Mouse (Mus musculus) Muller cell, postnatal 12 days (primary cell): ENCODE data around the gene 1700067P10Rik.

Experiments
- DNase-seq: peaks from one replicate; pipeline ENCODE4 v3.0.0-alpha.2; 2015; ENCODE audit errors: inconsistent ontology term

Gene 1700067P10Rik

DNA sequence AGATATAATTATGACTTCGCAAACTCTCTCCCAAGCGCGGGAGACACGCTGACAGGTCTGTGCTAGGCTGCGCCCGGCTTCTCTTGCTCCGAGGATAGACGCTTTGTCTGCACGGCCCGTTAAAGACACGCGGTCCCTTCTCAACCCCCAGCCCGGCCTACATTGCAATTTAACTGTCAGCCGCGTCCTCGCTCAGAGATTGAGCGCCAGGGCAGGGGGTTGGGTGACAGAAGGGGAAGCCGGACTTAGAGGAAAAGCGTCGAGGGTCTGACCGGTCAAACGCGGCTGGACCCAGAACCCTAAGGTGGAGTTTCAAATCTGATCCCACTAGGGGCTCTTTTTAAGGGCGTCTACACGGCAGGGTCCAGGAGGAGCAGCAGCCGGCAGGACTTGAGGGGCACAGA lies 6.6 kb downstream of the 1700067P10Rik start:
- DNase-seq = peak; percentile 16

DNA sequence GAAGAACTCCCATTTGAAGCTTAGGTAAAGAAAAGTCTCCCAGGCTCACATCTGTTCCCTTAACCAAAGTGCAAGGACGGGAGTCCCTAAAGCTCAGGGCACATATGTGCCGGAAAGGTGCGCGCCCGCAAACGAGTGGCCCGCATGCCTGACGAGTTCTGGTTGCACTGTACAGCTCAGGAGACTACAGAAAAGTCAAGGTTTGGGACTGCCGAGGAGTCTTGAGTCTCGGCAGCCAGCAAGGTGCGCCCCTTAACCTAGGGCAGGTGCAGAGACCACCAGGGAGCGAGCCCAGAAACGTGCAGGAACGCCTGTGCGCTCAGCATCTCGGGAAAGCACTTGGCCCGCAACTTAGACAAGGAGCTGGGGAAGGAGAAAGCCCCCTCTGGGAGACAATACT lies 7.2 kb downstream of the 1700067P10Rik start:
- DNase-seq = peak; percentile 7

DNA sequence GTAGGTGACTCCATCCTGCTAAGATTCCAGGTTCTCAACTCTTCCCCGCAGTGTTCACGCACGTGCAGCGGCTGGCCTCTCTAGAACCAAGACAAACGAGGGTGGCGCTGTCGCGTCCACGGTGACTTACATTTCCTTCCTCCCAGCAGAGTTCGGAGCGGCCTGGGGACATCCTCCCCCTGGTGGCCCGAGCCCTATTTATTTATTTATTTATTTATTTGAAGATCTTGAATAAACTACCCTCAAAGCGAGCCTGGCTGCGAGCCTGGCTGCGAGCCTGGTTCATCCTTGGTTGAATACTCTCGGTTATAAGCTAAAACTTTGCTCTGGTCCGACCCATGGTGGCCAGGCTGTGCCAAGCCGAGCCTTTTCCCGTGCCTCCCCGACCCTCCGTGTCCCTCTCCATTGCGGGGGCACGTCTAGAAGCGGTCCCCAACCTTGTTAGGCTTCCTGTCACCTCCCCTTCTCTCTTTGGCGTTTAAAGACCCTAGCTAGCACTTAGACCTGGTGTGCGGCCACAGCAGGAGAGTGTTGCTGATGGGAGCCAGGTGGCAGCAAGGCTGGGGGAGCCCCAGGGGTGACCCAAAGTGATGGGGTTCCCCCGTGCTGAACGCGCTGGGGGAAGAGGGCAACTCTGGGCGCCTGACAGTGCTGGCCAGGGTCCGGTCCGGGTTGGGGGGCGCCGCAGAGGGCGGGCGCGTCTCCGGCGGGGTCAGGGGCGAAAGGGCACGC lies 8.1 kb downstream of the 1700067P10Rik start:
- peak; percentile 60 for DNase-seq

DNA sequence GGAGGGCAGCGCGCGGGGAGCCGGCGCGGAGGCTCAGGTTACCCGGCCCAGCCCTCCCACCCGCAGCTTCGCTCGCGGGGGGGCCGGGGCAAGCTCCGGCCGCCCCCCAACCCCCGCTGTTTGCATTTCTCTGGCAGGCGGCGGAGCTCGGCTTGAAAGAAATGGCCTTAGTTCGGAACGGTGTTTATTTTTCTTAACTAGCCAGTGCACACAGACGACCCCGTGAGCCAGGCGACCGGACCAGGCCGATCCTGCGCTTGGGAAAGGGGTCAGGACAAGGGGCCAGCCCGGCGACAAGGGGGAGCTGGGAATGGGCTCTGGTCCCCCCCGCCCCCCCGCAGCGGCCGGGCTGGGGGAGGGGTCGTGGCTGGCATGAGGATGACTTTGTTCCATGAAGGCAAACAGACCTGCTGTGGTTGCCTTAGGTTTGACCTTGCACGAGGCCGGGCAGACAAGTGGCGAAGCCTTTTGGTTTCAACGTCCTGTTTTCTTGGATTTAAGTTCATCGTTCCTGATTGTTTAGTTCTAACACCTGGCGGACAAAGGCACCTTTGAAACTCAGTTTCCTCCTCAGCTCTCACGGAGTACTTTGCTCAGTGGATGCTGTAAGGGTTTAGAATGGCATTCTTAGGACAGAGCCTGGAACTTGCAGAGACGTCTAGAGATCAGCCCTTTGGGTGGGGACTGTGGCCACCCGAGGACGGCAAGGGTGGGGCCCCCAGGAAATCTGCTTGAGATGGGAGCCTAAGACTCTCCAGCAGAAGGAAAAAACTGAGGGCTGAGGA lies 8.8 kb downstream of the 1700067P10Rik start:
- peak; percentile 13 for DNase-seq

DNA sequence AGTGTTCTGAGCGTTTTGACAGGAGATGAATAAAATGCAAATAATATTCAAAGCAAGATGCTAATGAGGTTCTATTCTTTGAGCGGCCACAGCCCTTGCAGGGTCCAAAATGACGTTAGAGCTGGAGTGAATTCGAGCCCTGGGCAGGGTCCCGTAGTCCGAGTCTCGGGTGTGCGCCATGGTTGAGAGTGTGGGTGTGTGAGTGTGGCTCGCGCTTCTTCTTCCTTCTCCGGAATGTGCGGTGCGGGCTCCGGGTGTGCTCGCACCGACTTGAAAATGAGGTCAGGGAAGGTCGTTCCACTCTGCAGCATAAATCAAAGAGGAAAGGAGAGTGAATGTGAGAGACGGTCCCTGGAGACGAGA lies 9.4 kb downstream of the 1700067P10Rik start:
- peak; percentile 24 for DNase-seq

DNA sequence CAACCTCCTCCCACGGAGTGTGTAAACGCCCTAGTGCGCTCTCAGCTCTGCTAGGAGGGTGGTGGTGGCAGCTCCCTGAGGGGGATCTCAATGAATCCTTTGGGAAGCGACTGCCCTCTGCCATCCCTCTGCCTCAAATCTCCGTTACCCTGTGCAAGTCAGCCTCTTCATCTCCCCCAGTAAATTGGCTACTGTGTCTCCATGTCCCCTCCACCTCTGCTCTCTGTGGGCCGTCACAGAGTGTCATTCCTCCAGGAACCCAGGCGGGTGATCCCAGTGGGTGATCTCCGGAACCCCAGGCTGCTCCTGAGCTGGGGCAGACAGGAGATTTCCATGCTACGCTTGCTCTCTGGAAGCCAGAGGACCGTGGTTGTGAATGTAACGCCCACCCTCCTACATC lies 10.2 kb downstream of the 1700067P10Rik start:
- DNase-seq = no peak

DNA sequence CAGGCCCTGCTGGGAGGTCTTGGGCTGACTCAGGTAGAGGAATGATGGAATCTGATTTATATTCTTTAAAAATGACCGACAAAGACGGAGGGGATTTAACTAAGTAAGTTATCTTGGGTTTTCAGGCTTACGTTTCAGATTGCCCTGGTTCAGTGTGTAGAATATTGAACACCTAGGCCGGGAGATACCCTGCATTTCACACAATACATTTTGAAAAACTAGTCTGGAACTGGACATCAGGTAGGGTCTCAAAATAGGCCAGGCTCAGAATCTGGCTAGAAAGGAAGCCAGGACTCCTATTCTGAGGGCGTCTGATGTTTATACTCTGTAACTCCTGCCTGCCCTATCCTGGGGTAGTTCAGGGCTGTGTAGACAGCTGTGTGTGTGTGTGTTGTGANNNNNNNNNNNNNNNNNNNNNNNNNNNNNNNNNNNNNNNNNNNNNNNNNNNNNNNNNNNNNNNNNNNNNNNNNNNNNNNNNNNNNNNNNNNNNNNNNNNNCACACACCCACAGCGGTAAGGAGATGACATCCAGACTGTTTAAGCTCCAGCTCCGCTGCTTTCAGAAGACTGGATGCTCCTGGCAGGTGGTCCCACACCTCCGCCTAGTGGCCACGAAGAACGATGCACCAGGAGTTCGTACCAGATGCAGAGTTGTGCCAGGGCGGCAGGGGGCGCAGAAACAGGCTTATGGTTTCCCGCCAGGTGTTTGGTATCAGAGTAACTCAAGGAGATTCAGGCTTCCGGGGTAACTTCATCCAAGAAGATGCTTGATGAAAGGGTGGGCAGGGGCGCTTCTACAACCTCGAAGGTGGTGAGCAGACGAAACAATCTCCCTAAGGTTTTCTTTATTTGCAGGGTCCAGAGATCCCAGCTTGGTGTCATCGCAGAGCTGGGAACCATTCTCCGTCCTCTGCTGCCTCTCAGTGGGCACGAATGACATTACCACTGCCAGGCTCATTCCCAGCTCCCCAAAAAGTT lies 11.6 kb downstream of the 1700067P10Rik start:
- peak; percentile 88 for DNase-seq

DNA sequence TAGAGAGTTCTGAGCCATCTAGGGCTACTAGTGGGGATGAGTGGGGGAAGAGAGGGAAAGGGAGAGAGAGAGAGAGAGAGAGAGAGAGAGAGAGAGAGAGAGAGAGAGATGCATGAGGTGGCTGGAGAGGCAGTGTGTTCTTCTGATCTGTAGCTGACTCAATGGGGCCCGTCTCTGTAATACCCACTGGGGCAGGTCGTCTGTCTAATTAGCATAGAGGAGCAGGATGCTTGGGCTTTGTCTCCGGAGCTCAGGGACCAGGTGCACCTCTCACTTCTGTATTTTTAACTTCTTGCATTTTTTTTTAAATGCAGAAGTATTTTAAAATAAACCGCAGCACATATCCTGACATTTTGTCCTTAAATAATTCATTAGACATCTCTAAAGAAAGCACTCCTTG lies 18.2 kb downstream of the 1700067P10Rik start:
- no peak for DNase-seq

DNA sequence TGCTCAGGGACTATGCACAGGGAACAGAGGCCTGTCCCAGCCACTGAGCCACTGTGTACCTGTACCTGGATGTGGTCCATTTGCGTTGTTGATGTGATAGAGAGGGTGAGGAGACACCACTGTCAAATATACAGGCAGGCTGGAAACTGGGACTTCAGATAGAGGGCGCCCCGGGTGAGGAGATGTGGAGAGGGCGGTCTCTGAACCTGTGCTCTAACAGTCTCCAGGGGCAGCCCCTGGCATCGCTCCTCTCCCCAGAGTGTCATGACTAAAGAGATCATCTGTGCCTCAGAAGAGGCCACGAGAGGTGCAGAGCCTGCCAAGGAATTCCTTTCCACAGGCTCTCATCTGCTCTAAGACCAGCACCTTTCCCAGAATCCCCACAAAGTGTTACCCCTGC lies 18.7 kb downstream of the 1700067P10Rik start:
- no peak for DNase-seq

DNA sequence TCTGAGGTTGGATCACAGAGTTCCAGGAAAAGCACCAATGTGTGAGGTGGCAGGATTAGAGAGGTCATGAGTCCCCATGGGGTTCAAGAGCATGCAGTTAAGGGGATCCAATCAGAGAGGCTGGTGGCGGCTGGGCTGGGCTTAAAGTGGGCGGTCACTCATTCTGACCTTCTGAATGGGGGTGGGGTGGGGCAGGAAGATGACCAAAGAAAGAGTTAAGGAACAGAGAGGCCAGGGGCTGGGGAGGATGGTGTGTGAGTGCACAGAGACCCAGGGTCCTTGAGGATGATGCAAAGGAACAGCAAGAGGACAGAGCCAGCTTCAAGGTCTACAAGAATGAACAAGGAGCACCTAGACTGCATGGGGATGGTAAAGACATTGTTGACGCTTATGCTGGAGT lies 19.4 kb downstream of the 1700067P10Rik start:
- DNase-seq = no peak

DNA sequence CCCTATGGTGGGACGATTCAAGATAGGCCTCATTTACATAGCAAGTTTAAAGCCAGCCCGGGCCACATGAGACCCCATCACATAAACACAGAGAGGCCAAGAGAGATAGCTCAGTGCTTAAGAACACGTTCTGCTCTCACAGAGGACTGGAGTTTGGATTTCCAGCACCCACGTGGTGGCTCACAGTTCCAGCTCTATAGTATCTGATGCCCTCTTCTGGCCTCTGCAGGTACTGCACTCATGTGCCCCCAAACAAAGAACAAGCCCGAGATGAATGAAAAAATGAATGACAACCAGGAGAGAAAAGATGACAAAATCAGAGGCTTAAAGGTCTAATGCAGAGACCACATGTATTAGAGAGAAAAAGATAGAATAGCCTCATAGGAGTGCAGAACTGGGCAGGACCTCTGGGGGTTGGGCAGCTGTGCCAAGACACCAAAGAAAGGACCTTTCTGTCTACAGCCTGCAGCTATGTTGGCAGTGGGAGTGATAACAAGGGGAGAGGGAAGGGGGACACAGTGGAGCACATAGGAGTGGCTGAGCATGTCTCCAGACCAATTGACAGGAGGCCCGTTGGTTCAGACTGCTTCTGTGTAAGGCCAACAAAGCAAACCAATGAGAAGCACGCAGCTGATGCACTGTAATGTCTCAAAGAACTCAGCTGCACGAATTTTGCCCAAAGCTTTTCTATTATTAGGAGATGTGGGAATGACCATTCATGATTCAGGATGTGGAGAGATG lies 21.6 kb downstream of the 1700067P10Rik start:
- no peak for DNase-seq

DNA sequence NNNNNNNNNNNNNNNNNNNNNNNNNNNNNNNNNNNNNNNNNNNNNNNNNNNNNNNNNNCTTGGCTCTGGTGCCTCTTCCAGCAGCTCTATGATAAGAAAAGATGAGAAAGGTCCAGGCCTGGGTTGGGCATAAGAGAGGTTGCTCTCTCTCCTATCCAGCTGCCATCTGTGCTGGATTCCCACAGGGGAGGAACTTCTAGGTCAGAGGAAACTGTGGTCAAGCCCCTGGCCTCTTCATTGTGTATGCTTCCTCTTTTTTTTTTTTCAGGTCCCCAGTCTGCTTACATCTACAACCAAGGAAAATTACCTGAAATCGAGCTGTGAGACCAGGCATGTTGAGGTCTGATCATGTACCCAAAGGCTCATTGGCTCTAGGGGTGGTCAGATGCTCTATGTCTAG lies 29.5 kb downstream of the 1700067P10Rik start:
- no peak for DNase-seq

DNA sequence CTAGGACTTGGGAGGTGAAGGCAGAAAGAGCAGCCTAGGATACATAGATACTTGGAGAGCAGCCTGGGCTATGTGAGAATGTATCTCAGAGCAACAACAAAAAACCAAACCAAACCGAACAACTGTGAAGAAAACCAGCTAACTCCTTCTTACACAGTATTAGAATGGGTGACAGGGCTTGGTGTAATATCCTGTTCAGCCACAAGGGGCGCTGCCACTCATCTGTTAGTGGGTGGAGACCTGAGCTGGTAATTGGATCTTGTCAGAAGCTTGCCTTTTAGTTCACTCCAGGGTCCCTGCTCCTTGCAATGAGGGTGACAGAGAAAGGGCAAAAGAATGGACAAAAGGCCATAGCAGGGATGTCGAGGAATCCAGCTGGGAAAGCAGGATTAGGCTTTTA lies 30.5 kb downstream of the 1700067P10Rik start:
- peak; percentile 28 for DNase-seq

DNA sequence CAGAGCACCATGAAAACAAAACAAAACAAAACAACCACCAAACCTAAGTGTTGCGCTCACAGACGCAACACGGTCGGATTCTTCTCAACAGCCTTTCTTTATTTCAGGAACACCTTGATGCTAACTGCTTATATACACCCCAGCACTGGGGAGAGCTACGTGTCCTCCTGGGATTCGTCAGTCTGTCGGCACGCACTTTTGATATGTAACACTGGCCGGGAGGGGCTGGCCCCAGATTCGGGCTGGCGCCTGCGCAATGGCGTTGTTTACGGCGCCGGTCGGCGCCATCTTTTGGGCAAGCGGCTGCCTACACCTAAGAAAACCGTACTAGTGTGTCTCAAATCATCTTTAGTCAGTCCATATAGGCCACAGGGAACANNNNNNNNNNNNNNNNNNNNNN lies 31.3 kb downstream of the 1700067P10Rik start:
- DNase-seq = no peak

DNA sequence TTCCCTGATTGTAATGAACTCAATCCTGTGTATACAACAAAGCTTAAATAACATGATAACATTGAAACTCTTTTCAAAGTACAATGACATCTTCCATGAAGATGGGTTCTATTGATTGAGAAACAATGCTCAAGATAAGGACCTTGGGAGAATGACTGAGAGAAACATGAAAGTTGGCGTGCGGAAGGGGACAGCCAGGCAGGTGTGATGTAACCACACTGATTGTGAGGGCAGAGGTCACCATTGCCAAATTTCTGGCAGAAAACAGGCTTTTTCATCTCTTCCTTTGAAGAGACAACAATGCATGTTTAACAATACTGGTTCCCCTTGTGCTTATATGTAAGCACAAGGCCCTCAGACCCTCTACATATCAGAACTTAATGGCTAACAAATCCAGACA lies 43.7 kb downstream of the 1700067P10Rik start:
- DNase-seq = no peak
